Mouse (Mus musculus): Measurements from ENCODE around the gene Tmem25.

Tmem25 gene

DNA sequence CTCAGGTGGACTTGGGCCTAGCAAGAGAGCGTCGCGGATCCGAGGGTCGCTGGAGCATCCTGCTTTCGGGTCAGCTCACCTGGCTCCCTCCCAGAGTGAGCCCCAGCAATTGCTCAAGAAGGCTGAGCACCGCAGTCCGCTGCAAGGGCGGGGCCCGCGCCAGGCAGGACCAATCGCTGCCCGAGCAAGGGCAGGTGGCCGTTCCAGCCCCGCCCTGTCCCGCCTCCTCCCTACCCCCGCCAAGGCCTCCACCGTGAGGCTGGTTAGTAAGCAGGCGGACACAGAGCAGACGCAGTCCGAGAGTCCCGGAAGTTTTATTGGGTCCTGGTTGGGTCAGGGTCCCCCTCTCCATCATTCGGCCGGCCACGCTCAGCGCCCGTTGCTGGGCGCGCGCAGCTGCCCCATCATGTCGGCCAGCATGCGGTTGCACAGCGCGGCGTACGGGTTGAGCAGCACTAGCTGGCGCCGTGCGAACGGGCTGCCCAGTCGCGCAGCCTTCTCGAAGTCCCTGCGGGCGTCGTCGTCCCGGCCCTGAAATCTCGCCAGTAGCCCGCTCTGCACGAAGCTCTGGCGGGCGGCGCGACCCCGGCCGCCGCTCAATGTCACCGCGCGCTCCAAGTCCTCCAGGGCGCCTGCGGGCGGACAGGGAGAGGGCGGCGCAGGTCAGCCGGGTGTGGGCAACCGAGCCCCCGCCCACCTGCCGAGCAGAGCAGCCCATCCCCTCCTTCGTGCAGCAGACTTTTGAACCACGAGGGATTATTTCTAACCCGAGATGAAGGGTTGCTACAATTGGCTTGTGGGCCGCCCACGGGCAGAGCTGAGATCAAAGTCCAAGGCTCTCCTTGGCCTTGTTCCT, at the start of gene Tmem25:
Tmem25 (minus strand) TSS at position 206 of the 856 bp plus-strand sequence.
- DNase-seq = peak; percentile 92

DNA sequence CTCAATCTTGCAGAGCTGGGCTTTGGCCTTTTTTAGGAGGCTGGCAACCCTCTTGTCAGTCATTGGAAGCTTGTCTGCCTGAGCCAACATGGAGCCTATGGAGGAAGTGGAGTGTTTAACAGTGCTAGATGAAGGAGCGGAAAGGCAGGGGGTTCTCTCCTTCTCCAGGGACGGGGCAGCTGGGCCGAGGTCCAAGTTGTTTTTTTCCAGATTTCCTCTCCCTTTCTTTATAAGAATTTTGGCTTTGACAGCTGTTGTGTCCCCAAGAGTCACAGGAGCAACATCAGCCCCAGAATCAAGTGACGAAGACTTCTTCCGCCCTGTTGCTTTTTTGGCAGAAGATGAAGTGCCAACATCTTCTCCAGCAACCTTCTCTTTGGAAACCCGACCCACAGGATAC, 48.3 kb upstream of the Tmem25 start:
- no peak for DNase-seq

DNA sequence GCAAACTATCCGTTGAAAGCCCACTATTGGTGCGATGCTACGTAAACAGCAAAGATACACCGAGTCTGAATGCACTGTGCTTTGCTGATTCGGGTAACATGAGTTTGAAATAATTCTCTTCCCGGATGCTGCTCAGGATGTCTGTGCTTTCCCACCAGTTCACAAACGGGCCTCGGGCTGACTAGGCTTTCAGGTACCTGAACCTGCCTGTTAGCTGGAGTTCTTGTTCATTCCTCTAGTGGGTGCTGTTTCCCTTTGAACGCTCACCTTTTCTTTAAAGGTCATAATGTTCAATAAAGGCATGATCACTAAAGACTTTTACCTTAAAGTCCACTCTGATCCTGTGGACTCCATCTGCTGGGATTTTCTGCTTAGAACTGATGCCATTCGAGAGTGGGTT, 42.1 kb upstream of the Tmem25 start:
- DNase-seq = peak; percentile 57

DNA sequence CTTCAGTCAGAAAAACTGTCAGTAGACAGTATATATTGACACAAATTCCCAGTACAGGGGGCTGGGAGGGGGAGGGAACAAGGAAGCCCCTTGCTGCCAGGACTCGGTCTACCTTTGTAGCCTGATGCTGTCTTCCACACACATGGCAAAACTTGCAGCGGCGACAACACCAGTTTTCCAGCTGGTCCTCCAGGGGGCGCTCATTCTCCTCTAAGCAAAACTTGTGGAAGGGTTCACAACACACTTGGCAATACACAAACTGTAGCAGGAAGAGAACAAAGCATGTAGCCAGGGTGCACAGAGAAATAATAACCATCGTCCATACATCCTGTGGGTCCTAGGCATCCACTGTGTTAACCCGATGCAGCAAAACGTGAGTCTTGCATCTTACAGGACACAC, 37.3 kb upstream of the Tmem25 start:
- peak; percentile 76 for DNase-seq

DNA sequence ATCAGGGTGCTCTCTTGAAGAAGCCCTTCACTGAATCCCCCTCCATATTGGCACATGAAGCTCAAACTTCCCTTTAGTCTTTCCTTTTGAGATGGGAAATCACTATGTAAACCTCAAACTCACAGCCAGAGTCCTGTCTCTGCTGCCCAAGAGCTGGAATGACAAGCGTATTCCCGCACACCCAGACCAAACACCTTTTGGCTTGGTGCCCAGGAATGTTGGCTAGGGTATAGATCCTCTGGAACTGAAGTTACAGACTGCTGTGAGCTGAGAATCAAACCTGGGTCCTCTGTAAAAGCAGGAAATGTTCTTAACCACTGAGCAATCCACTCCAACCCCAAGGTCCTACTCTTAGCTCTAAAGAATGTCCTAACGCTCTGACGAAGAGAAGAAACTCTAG, 33.2 kb upstream of the Tmem25 start:
- DNase-seq = peak; percentile 56

DNA sequence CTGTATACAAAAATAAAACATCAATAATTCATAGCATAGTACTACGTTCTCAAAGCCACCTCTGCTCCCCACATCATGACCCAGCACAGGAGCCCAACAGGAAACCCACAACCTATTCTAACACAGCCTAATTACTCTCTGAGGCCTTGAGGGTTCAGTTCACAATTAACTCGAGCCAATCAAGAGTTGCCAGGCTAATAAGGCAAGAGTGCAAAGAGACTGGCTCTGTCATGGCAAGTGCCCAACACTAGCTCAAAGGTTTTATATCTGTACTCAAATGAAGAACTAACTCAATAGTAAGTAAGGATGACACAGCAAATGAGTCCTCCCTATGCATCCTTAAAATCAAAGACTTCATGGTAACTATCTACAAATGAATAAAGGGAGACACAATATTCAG, 31.4 kb upstream of the Tmem25 start:
- DNase-seq = no peak

DNA sequence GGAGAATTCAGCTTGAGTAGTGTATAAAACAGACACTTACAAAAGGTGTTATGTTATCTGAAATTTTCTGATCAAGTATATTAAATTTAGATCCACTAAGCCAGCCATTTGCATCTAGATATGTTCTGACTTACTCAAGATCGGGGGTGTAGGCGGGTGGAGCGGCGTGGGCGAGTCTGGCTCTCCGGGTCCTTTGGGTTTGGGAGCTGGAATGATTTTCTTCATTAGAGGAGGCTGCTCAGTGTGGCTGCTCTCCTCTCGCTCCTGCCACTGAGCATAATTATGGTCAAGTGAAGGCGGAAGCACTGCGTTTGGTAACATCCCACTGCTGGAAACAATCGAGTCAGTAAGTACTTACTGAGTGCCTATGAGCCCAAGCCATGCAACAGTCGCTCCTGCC, 29.8 kb upstream of the Tmem25 start:
- DNase-seq = no peak

DNA sequence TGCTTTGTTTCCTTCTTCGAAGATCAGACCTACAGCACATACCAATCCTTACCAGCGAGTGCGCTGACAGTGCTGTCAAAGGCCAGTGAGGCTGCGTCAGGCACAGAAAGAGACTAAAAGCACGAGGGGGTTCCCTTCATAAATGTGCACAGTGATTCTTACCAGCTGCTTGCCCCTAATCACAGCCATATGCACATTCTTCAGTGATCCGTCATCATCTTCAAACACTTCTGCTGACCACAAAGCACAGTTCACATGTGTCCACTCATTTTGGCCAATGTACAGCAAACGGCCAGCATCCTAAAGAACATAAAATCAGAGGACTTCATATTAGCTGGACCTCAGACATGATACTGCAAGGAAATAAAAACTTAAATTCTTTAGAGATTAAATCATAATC, 27.6 kb upstream of the Tmem25 start:
- DNase-seq = no peak

DNA sequence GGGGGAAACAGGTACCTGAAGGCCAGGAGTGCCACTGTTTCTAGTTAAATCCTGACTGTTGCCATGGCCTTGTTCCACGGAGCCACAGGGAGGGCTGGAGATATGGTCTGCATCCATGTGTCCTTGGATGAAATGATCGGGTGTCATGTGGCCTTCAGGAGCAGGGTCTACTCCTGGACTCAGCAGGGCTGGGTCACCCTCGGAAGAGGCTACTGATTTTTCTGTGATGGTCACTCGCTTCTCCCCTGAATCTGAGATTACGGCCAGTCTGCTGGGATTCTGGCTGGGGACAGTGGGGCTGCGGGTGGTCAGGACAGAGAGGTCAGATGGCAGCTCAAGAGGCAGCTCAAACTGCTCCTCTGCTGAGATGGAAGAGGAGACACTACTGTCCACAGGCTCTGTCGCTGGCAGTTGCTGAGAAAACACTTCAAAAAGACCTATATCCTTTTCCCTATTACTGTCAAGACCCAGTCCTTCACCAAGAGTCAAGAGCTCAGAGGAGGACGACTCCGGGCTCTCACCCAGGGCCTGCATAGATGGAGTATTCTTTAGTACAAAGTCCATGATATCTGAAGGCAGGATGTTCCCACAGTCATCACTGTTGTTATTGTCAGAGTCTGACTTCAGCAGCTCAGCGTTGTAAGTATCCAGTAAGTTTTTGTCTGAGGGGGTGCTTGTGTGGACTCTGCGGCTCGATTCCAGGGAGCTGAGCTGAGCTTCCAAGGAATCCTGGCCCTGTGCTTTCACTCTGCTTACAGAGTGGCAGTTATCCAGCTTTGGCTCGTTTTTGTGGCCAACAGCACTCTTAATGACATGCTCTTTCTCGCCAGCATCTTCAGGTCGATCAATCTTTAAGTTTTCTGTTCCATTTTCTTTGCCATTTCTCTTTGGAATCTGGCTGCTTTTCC, 21.1 kb upstream of the Tmem25 start:
- no peak for DNase-seq

DNA sequence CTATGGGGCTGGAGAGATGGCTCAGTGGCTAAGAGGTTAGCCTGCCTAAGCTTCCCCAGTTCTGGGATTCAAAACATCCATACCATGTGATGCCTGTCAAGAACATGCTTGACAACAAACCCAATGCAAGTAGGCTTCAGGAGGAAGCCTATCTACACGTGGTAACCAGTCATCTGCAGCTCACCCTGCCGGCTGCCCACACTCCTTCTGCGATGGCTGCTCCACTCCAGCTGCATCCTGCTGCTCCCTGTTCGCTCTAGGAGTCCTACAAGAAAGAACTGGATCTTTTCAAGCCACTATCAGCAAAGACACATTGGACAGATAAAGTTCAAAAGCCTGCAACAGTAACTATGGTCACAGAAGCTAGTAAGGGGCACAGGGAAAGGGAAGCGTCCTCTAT, 18.4 kb upstream of the Tmem25 start:
- no peak for DNase-seq

DNA sequence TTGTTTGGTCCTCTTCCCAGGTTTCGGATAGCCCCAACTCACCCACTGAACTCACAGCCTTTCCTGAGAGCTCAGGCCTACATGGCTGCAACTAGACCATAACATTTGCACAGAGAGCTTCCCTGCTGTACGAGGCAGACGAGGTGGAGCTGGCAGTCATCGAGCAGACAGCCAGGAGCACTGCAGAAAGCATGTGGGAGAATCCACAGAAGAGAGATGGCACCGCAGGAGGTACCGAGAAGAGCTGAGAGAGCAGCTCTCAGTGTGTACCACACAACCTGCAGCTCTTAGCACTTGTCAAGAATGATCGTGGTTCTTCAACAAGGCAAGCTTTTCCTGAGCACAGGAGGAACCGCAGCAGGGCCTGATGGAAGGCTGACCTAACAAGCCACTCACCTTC, 15.1 kb upstream of the Tmem25 start:
- DNase-seq = no peak

DNA sequence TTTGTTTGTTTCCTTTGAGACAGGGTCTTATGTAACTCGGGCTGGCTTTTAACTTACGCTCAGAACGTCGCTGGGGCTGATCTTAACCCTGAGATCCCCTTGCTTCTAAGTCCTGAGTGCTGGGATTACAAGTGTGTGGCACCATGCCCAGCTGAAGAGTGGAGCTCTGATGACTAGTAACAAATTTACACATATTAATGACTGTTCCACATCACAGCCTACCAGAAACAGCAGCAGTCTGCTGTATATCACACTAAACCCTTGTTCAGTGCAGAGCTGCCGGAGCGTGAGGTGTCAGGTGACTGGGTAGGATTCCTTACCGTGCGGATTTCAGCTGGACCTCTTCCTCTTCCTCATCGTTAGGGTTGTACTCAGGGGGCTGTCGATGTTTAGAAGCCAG, 11.2 kb upstream of the Tmem25 start:
- peak; percentile 24 for DNase-seq

DNA sequence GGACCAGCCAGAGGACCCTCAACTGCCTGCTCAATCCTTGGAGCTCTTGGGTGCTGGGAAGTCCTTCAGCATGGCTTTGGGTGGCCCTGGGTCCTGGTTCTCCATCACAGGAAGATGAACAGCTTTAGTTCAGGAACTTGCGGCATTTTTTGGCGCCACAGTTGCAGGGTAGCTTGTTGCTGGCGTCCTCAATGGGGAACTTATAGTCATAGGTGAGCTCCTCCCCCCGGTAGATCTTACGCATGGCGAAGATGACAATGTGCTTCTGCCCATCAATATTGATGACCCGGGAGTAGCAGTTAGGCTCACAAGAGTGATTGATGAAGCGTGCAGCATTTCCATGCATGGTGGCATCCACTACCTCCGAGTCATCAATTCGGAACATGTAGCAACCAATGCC, 8.7 kb upstream of the Tmem25 start:
- DNase-seq = no peak

DNA sequence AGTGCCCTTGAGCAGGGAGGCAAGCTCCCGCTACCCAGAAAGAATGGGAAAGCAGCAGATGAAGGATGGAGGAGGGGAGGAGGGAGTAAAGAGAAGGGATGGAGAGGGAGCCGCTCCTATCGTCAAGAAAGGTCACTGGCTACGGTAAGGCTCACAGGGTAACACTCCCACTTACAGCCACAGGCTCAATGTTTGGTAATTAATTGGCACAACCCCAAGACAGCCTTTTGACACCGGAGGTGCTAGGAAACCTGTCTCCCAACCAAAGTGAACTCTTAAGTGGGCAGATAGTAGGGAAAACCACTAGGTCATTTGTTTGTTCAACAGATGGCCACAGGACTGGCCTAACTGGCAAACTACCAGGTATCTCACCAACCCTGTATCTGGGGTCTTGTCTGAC, 8.0 kb upstream of the Tmem25 start:
- DNase-seq = peak; percentile 42

DNA sequence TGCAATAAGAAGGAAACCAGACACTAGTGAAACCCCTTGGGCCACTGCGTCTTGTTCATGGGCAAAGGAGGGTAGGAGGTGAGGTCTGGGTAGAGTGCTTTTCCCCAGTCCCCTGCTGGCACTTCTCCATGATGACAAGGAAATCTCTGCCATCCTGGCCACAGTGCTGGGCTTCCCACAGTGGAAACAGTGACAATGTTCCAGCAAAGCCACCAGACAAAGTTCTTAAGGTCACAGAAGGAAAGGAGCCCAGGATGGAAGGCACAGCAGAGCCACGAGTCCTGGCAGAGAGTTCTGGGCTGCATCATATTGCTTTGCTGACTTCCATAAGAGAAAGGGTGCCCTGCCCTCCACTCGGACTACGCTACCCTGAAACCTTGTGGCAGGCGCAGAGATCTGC, 6.4 kb upstream of the Tmem25 start:
- DNase-seq = no peak

DNA sequence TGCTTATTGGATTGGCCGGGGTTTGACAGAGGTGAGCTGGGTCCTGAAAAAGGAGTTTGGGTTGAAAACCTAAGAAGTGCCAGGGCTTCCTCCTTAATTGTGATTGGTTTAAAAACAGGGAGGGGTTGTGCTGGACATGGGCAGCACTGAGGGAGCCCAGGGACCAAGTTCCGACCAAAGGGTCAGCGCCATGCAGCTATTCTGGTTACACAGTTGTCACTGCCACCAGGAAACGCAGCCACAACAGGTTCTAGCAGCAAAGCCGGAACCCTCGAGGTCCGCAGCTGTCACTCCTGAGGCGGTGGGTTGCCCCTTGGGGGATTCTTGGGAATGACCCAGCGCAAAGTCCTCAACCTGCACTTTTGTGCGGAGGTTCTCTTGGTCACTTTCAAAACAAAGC, 5.6 kb upstream of the Tmem25 start:
- no peak for DNase-seq

DNA sequence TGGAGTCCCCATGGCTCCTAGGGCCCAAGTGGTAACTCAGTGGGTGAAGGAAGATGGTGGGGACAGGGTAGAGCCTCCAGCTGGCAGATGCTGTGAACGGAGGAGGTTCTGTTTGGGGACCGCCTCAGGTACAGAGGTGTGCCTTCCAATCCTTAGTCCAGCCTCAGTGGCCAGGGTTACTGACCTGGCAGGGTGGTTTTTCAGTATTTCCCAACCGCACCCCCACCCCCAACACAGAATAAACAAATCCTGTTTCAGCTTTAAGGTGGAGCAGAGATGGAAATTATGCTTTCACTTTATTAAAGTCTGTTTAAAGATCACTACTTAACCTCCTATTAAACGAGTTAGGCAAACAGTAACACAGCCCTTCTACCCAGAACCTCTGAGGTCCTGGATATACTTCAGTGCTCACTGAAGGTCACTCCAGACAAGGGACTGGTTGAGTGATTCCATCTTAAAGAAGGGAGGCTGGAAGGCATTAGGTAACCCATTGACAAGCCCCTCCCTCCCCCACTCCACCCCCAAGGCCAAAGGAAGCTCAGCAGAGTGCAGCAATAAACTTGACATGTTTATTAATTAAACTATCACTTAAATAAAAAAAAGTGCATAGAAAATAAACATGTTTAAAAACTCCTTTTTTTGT, 3.8 kb upstream of the Tmem25 start, which contains the start of gene Ttc36:
Ttc36 (minus strand) TSS at position 265 of the 643 bp plus-strand sequence.
- DNase-seq = peak; percentile 85

DNA sequence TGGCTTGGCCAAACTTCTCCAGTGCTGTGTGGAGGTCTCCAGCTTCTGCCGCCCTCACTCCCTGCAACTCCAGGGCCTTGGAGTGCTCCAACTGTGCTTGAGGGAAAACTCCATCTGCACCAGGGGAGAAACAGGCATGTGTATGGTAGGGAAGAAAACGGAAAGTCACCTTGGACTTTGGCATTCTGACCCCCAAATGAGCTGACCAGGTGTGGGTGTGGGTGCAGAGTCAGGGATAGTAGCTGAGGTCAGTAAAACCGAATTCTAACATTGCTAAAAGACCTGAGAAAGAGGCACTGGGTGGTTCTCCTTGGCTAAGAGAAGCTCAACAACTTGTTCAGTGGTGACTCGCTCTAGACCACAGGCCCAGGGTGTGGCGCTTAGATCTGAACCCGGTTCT, 2.6 kb upstream of the Tmem25 start:
- peak; percentile 15 for DNase-seq

DNA sequence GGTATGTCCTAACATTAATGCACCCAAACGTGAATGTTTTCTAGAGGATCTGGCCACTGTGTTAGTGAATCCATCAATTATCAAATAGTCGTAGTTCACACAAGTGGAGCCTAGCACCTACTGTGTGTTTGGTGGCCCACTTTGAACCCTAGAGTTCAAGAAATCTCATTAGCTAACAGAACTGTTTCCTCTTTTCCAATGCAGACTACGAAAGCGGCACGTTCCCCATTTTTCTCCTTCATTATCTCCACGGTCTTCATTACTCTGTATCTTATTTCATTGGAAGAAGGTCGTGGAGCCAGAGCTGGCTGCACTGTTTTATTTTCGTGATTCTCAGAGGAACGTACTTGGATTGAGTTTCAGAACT, 834 bp upstream of the Tmem25 start:
- no peak for DNase-seq

DNA sequence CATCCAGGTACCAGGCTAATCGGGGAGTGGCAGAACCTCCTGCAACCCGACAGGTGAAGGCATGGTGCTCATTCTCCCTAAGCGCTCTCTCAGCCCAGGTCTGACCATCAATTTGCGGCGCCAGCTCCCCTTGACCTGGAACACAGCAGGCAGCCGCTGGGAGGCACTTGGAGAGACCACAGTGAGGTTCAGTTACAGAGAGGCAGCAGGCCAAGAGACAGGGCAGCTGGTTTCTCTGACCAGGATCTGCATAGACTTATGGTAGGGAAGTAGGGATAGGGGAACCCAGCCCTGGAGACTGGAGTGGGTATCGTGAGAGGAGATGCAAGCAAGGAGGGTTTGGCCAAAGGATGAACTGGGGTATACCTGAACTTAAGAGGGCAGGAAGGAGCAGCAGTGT, 809 bp downstream of the Tmem25 start:
- DNase-seq = no peak

DNA sequence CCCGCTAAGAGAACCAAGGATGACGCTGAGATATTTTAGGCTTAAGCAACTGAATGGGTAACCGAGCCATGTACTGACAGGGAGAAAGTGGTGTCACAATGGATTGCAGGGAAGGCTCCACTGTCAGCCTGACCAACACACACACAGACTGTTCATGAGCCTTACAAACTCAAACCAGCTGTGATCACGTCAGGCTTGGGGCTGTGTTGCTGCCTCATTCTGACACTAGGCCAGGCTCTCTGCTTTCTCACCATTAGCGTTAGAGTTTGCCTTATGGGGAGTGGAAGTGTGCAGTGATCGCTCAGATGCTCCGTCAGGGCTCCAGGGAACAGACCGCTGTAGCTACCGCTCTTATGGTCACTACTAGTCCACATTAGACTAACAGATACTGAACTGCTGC, 6.3 kb downstream of the Tmem25 start:
- no peak for DNase-seq

DNA sequence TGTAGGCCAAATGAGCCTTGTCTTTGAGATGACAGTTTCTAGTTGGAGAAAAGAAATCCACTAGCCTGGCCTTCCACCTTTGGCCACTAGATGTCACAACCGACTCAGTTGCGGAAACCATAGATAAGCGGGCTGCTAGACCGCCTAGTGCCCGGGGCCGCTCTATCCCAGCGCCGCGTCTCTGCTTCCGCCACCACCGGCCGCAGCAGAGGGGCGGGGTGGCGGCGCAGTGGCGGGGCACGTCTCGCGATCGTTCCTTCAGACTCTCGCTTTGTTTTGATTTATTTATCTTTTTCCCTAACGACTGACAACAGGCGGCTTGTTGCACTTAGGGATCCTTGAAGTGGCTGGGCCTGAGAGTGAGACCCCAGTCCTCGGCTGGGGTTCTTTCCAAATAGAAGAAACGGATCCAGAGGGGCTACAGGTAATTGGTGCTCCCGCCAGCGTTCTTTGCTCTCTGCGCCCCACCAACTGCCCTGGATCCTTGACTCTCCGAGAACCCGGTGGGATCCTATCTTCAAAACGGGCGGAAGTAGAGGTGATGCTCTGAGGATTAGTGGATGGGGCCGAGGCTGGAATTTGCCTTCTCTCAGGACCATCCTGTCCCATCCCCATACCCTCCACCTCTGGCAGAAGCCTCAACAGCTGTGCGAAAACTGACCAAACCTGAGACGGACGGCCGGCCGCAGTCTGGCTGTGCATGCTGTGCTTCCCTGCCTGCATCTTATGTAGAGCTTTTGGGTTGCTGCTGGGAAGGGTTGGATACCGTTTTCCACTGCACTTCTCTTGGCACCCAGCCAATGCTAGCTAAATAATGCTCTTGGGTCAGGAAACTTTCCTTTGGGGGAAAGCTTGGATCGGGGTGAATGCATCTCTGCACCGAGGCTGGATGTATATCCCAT, 26.1 kb downstream of the Tmem25 start:
- peak; percentile 98 for DNase-seq

DNA sequence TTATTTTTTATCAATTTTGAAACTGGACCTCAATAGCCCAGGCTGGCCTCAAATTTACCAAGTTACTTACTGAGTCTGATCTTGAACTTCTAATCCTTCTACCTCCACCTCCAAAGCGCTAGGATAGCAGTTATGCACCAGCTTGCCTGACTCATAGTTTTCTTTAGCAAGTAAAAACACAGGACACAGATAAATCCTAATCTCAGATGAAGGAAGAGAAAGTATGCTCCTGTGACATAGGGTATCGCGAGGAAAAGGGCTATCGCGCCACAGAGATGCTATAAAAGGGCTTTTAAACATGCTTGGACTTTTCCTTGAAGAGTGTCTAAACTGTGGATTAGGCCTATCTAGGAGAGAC, 26.7 kb downstream of the Tmem25 start:
- no peak for DNase-seq

Data from lung, postnatal 36 days (tissue).